Mouse (Mus musculus) urinary bladder, adult 2 months (tissue): ENCODE data around the gene Adam30. TPM values are rescaled to one million over a fixed set of nuclear protein-coding genes. Genes with fewer than 3 reads are reported as not detected.

Experiments used
- DNase-seq: peaks from one replicate; pipeline ENCODE4 v3.0.0; 2022; ENCODE audit warnings: low spot score
- polyA plus RNA-seq: library from polyadenylated mRNA; depleted of rRNA; stranded (reverse); fragments of >200 nt; gene quantifications from 2 replicates; pipeline ENCODE4 v1.2.3, GENCODE M21; 2012; rRNA removed

Gene Adam30
- polyA plus RNA-seq, 1 experiment, result not detected

GRCm38 (mm10) chr3:98187777-98188176, 27.3 kb downstream of the Adam30 start:
- no peak for DNase-seq

GRCm38 (mm10) chr3:98197711-98198532, 37.5 kb downstream of the Adam30 start:
- no peak for DNase-seq

GRCm38 (mm10) chr3:98199747-98200146, 39.3 kb downstream of the Adam30 start:
- no peak for DNase-seq

GRCm38 (mm10) chr3:98203282-98203681, 42.9 kb downstream of the Adam30 start:
- DNase-seq, result no peak

- DNase-seq, result no peak
Observed at GRCm38 (mm10) chr3:98206977-98207376, 46.5 kb downstream of the Adam30 start.

GRCm38 (mm10) chr3:98209161-98209560, 48.7 kb downstream of the Adam30 start:
- no peak for DNase-seq

- no peak for DNase-seq
Observed at GRCm38 (mm10) chr3:98210860-98211259, 50.4 kb downstream of the Adam30 start.

- no peak for DNase-seq
Observed at GRCm38 (mm10) chr3:98211301-98212081, 51.1 kb downstream of the Adam30 start.

Other genes with a start within 250 kb of the Adam30 start
- gene Notch2, start 147.1 kb upstream of the Adam30 start, polyA plus RNA-seq, result 23.1 and 31.2 TPM in 2 replicates
- gene Reg4, start 61.5 kb downstream of the Adam30 start, polyA plus RNA-seq, result not detected in 2 replicates
- gene Hmgcs2, start 119.8 kb downstream of the Adam30 start, polyA plus RNA-seq, result 55.3 and 70.4 TPM in 2 replicates
- gene Phgdh, start 179.4 kb downstream of the Adam30 start, polyA plus RNA-seq, result 14.2 and 15.8 TPM in 2 replicates
- 1.9 TPM in 2 replicates for gene Zfp697, start 221.8 kb downstream of the Adam30 start, polyA plus RNA-seq